Mouse (Mus musculus) embryonic stem cell, embryonic (primary cell): ENCODE measurements around the gene Sgms2.

ENCODE experiments used
- CTCF ChIA-PET, 4 experiments: fragments of 300-600 bp in 2 of 4; fragments of 350-600 bp in 2 of 4; sonication (Branson Sonifier 250); formaldehyde crosslinking; loops; one replicate each; lab custom pipeline; 2022; ENCODE audit warnings: inconsistent platforms in 2 of 4; lab: Charles Lee
- POLR2A ChIA-PET, 4 experiments: fragments of 300-600 bp in 2 of 4; fragments of 350-600 bp in 2 of 4; sonication (Branson Sonifier 250); formaldehyde crosslinking; loops; one replicate each; lab custom pipeline; 2022; ENCODE audit warnings: antibody characterized with exemption in 4 of 4, inconsistent platforms in 1 of 4; lab: Charles Lee

The Sgms2 gene

GRCm38 (mm10) chr3:131491361-131491925 is at the start of gene Sgms2:
TSS of gene Sgms2 (minus strand) at chr3:131491411.
- ChIA-PET CTCF (no interaction called here), POLR2A (interaction anchor here in 1 of 4 experiments (1.6 kb wide), 1 partner anchor 15 kb away, joined by 5 read pairs; no protein-coding TSS in a partner anchor)

DNA sequence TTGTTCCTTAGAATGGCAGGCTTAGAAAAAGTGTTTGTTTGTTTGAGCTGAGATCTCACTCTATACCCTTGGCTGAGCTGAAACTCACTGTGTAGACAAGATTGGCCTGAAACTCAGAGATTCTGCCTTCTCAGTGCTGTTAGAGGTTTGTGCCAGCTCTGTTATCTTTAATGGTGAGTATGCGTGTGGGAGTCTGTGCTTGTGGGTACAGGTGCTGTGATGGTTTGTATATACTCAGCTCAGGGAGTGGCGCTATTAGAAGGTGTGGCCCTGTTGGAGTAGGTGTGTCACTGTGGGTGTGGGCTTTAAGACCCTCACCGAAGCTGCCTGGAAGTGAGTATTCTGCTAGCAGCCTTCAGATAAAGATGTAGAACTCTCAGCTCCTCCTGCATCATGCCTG is 34.0 kb upstream of the Sgms2 start:
- POLR2A ChIA-PET = interaction anchor here in 2 of 4 experiments (0.6 to 1.1 kb wide), 2 partner anchors 15 to 36 kb away, joined by 3 to 4 read pairs; no protein-coding TSS in a partner anchor
- CTCF ChIA-PET = interaction anchor here (0.5 to 2.2 kb wide), 16 partner anchors 10 to 239 kb away, joined by 3 to 16 read pairs (median 4); no protein-coding TSS in a partner anchor

DNA sequence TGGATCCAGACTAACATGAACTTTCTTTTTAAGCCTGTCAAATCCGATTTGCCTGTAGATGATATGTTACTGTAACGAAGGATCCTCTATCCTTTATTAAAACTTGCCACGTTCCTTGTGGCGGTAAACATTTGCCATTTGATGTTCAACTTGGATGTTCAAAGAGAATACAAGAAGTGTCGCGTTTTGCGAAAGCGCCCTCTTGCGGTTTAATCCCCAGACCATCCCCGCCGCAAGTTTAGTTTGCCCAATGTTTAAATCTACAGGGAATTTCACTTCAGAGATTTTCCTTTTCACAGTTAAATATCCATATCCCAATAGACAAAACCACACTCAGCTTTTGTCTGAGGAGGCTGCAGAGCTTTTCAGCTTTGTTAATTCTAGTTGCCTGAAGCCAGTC is 33.6 kb upstream of the Sgms2 start:
- CTCF ChIA-PET = interaction anchor here (0.5 to 2.2 kb wide), 15 partner anchors 11 to 239 kb away, joined by 3 to 16 read pairs (median 4); no protein-coding TSS in a partner anchor
- POLR2A ChIA-PET = interaction anchor here in 2 of 4 experiments (0.6 to 1.1 kb wide), 2 partner anchors 15 to 35 kb away, joined by 3 to 4 read pairs; no protein-coding TSS in a partner anchor

- ChIA-PET CTCF (interaction anchor here in 3 of 4 experiments (1.4 to 2.2 kb wide), 4 partner anchors 176 to 220 kb away, joined by 4 to 16 read pairs (median 5); no protein-coding TSS in a partner anchor), POLR2A (interaction anchor here in 1 of 4 experiments (1.0 kb wide), 1 partner anchor 14 kb away, joined by 3 read pairs; no protein-coding TSS in a partner anchor)
These were observed 33.0 kb upstream of the Sgms2 start for GRCm38 (mm10) chr3:131524210-131524609.

GRCm38 (mm10) chr3:131523749-131524148 is 32.5 kb upstream of the Sgms2 start:
- ChIA-PET POLR2A (interaction anchor here in 1 of 4 experiments (1.0 kb wide), 1 partner anchor 15 kb away, joined by 3 read pairs; no protein-coding TSS in a partner anchor), CTCF (interaction anchor here in 1 of 4 experiments (2.2 kb wide), 1 partner anchor 203 kb away, joined by 16 read pairs; no protein-coding TSS in a partner anchor)

DNA sequence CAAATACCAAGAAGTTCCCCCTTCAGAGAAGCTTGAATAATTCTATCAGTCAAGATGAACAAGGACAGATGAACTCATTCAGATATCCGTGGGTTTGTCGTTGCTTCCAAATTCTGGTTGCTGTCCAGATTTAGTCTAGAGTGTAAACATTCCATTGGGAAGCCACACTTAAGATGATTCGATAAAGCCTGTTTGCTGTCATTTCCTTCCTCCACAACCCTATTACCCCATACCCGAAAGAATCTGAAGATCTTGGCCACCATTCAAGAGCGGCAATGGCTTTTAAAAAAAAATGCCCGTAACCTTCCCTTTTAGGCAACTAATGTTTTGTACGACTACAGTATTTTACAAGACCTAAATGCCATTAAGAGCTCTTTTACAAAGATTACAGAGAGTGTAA is 31.0 kb upstream of the Sgms2 start:
- ChIA-PET CTCF (interaction anchor here in 1 of 4 experiments (1.1 kb wide), 1 partner anchor 276 kb away, joined by 4 read pairs; no protein-coding TSS in a partner anchor), POLR2A (interaction anchor here in 3 of 4 experiments (0.6 to 1.8 kb wide), 4 partner anchors 32 to 252 kb away, joined by 3 to 4 read pairs (median 4); partner anchors contain the start of gene Hadh (in 2 of the 3))

DNA sequence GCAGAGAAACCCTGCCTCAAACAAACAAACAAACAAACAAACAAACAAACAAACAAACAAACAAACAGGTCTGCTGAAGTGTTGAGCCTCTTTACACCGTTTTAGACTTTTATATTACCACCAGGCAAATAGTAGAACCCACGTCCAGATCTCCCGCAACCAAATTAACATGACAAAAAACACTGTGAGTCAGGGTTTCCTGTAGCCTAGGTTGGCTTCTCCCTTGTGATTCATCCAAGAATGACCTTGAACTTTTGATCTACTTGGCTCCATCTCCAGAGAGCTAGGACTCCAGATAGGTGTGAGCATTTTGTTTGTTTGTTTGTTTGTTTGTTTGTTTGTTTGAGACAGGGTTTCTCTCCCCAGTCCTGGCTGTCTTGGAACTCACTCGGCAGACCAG is 30.0 kb upstream of the Sgms2 start:
- ChIA-PET CTCF (interaction anchor here in 1 of 4 experiments (1.1 kb wide), 1 partner anchor 275 kb away, joined by 4 read pairs; no protein-coding TSS in a partner anchor), POLR2A (interaction anchor here in 2 of 4 experiments (0.6 to 1.8 kb wide), 5 partner anchors 31 to 1905 kb away, joined by 3 to 4 read pairs (median 3); partner anchors contain the start of gene Papss1 (in 1 of the 2))

DNA sequence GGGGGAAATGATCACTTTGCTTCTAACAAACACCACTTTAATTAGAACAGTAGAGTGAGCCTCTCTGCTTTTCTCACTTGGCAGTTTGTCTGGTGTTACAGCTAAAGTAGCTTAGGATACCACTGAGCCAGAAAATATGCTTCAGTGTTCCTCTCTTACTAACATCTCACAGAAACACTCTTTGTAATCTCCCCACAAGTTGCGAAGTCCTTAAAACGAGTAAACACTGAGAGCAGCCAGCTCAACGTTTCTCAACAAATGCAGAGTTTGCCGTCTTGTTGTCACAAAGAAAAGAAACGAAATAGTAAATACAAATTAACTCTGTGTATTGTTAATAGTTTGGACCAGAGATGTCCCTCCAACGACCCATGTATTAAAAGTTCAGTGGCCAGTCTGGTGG is 26.5 kb upstream of the Sgms2 start:
- ChIA-PET CTCF (no interaction called here), POLR2A (no interaction called here)

GRCm38 (mm10) chr3:131516332-131516999 is 25.3 kb upstream of the Sgms2 start:
- CTCF ChIA-PET = no interaction called here
- POLR2A ChIA-PET = no interaction called here

GRCm38 (mm10) chr3:131511616-131512015 is 20.4 kb upstream of the Sgms2 start:
- ChIA-PET POLR2A (interaction anchor here in 1 of 4 experiments (0.6 kb wide), 1 partner anchor 217 kb away, joined by 3 read pairs; no protein-coding TSS in a partner anchor), CTCF (interaction anchor here in 3 of 4 experiments (0.7 to 1.0 kb wide), 4 partner anchors 22 to 859 kb away, joined by 3 read pairs; no protein-coding TSS in a partner anchor)

DNA sequence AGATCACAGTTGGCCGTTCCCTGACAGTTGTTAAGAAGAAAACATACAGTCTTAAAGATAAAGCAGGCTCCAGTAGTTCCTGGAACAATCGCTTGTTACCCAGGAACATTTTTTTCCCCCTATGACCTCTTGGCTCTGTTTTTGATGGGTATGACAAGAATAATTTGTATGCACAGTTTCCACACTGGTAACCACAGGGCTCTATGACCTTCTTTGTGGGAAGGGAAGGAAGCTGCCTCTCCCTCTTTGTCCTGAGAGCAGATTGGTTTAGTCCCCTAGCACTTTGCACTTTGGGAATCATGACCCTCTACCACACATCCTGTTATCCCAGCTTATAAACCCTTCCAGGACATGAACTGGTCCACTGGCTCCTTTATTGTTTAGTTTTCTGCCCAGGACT is 16.8 kb upstream of the Sgms2 start:
- ChIA-PET CTCF (no interaction called here), POLR2A (no interaction called here)

DNA sequence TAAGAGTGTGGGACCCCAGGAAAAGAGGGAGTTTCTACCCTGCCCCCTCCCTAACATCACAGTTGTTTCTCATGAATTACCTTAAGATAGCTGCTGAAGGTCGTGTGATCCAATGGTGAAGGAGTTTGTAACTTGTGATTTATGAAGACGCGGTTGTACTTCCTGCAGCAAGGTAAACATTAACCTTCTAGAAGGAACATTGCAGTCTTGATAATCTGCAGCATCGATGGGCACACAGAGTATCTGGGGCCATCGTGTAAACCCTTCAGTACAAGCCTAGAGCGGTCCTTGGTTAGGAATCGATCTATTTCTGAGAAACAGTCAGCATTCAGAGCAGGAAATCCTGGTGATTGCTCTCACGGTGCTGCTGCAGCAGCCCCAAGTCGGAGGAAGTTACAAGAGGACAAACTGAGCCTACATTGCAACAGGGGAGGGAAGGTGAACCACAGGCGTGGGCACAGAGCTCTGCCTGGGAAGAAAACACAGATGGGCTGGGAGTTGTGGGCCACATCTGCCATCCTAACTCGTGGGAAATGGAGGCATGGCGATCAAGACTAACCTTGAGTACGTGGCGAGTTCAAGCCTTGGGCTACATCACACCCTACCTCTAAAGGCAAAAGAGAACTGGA is 13.5 kb upstream of the Sgms2 start:
- POLR2A ChIA-PET = interaction anchor here in 2 of 4 experiments (0.6 to 2.3 kb wide), 5 partner anchors 15 to 1020 kb away, joined by 3 to 6 read pairs (median 4); no protein-coding TSS in a partner anchor
- CTCF ChIA-PET = interaction anchor here in 1 of 4 experiments (1.2 kb wide), 1 partner anchor 12 kb away, joined by 3 read pairs; no protein-coding TSS in a partner anchor

DNA sequence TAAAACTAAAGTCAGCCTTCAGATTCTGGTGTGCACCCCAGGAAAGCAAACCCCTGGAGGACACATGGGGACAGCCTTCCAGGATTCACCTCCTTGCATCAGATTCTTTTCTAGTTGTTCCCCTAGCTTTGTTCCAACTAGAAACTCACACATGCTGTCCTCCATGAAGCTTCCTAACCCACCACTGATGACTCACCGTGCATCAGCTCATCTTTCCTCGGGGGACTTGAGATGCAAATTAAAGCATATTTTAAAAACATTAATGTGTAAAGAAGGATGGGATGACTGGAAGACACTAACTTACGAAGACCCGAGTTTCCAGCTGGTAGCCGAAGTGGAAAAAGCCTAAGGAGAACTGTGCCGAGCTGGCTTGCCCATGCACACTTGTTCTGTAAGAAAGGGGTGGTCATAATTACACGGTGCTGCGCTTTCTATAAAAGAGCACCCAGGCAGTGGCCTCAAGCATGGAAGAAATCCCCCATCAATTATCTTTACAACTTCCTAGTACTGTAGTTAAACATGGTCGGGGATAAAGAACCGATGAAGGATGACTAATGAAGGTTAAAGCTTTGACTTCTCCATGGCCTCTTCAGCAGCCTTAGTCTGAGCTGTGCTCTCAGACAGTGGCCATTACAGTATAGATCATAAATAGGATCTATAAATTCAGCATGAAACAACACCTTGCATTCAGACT is 10.6 kb upstream of the Sgms2 start:
- POLR2A ChIA-PET = interaction anchor here in 1 of 4 experiments (0.5 kb wide), 1 partner anchor 573 kb away, joined by 3 read pairs; no protein-coding TSS in a partner anchor
- CTCF ChIA-PET = interaction anchor here in 1 of 4 experiments (0.9 kb wide), 1 partner anchor 181 kb away, joined by 3 read pairs; no protein-coding TSS in a partner anchor

DNA sequence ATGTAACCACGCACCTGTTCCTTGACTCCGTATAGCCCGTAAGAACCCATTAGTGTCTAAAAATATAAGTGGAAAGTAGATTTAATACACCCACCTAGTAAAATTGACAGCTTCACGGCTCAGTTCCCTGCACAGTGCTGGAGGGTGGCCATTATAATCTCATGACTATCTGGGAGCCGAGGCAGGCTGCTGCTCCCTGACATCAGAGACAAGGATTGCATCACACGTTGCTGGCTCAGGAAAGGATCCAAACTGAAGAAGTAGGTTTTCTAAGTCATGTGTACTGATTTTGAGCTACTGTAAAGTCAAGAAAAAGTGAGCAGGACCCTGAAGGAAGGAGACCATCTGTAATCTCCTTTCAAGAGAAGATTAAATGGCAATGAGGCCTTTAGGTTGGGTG is 8.4 kb upstream of the Sgms2 start:
- POLR2A ChIA-PET = no interaction called here
- CTCF ChIA-PET = interaction anchor here in 1 of 4 experiments (0.9 to 1.3 kb wide), 2 partner anchors 26 to 152 kb away, joined by 3 read pairs; no protein-coding TSS in a partner anchor

DNA sequence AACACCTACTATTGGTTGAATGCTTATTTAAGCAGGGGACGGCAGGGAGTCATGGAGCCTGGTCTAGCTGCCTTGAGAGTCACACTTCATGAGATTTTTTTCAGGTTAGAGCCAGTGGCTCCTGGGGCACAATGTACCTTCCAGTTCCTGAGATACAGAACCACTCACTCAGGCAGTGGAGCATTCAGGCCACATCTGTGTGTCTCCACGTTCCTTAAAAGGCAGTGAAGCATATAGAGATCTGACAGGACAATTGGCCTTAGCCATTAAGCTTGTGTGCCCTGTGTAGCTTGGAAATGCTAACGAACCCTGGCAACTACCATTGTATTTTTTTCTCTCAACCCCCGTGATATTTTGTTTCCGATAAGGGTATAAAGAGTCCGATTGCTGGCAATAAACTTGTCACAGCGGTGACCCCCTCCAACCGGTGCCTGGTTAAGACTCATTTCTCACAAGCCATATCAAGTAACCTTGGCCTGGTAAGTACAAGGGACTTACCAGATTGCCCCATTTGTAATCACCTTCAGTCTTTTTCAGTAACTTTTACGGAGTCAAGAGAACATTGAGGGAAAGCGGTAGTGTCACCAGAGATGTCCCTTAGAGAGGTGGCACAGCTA is 5.4 kb upstream of the Sgms2 start:
- ChIA-PET POLR2A (no interaction called here), CTCF (interaction anchor here in 3 of 4 experiments (0.7 to 1.3 kb wide), 3 partner anchors 16 to 535 kb away, joined by 3 read pairs; no protein-coding TSS in a partner anchor)

GRCm38 (mm10) chr3:131495076-131495475 is 3.9 kb upstream of the Sgms2 start:
- ChIA-PET POLR2A (no interaction called here), CTCF (no interaction called here)

DNA sequence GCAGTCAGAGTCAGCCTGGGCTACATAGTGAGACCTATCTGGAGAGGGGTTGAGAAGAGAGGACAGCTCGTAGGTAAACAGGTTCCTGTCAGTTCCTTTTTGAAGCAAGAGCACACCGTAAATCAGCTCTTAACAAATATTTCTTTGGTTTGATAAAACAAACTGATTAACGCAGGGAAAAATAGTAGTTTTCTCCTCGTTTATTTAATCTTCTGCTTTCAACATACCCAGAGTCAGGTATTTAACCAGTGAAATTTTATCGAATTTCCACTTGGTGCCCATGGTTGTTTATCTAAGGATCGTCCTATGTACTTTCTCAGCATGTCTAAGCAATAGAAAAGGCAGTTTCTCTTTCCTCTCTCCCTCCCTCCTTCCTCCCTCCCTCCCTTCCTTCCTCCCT is 2.0 kb upstream of the Sgms2 start:
- CTCF ChIA-PET = interaction anchor here in 3 of 4 experiments (0.5 to 1.4 kb wide), 6 partner anchors 11 to 1986 kb away, joined by 3 to 4 read pairs (median 3); no protein-coding TSS in a partner anchor
- POLR2A ChIA-PET = interaction anchor here in 2 of 4 experiments (0.6 to 1.3 kb wide), 3 partner anchors 21 to 257 kb away, joined by 3 read pairs; partner anchors contain the start of gene Papss1 (in 1 of the 2)
